Mouse (Mus musculus) stomach, postnatal 0 days (tissue): ENCODE data around the gene Podnl1.

Experiments
- CTCF ChIP-seq: IDR thresholded peaks from 2 replicates; pipeline ENCODE4 v1.5.1; 2016; ENCODE audit warnings: antibody characterized with exemption, low read depth, mild to moderate bottlenecking, moderate library complexity
- EP300 ChIP-seq: optimal IDR thresholded peaks from 2 replicates; pipeline ENCODE3; 2016; ENCODE audit warnings: antibody characterized with exemption

- no peak for TF ChIP-seq CTCF
- no peak for TF ChIP-seq EP300
Measured at GRCm38 (mm10) chr8:84140838-84141237, 15.0 kb downstream of the Podnl1 start.
